Mouse (Mus musculus): ENCODE measurements at regions not wholly inside any gene's neighbourhood (a gene's known extent, or its start where the extent isn't known, plus 50 kb on each side); places are given as distances from the start of the nearest gene placed in this dataset.

DNA sequence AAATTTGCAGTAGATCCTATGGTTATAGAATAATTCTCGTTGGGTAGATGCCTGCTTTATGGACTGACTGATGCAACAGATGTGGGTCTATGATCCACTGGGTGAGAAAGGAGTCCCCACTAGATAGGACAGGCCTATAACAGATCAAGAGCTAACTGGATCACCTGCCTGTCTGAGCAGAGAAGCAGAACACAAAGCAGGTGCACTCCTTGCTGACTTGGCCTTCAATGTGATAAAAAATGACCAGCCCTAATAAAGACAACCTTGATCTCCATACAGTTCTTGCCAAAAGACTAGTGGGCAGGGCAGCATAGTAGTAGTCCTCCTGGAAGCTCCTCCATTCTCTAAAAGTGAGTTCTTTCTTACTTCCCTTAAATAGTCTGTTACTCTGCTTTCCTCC, 109.6 kb upstream of the Abcb5 start:
- TF ChIP-seq CTCF (IDR thresholded peaks at IDR 0.05; ENCODE audit: extremely low read depth, insufficient read depth, insufficient read length, insufficient replicate concordance) (no peak), POLR2A (IDR thresholded peaks at IDR 0.05; ENCODE audit: low read depth, low read length) (no peak)
